Mouse (Mus musculus): Measurements from ENCODE around the gene Klhdc4. TPM values are rescaled to one million over a fixed set of nuclear protein-coding genes. Genes with fewer than 3 reads are reported as not detected.

Gene Klhdc4
- polyA plus RNA-seq, 2 experiments from 2014 or later: 28.0 to 40.9 TPM

Other genes starting within 250 kb of the Klhdc4 start
- gene Map1lc3b, start 239.2 kb downstream of the Klhdc4 start, polyA plus RNA-seq (2017; shearing (Covaris generic)): 100 to 1,000 TPM; 505 to 519 TPM
- under 1 TPM; 0.17 to 0.46 TPM for gene Zcchc14, start 176.7 kb downstream of the Klhdc4 start, polyA plus RNA-seq (2017; shearing (Covaris generic))
- under 1 TPM in 1 of 2 experiments, not detected in 1; 0.12 TPM for gene Jph3, start 99.9 kb downstream of the Klhdc4 start, polyA plus RNA-seq (2017; shearing (Covaris generic))
- gene Slc7a5, start 78.1 kb upstream of the Klhdc4 start, polyA plus RNA-seq (2017; shearing (Covaris generic)): 1 to 10 TPM; 1.8 to 3.3 TPM
- not detected for gene Car5a, start 115.3 kb upstream of the Klhdc4 start, polyA plus RNA-seq (2017; shearing (Covaris generic))
- 10 to 100 TPM; 34.5 to 47.5 TPM for gene Banp, start 120.2 kb upstream of the Klhdc4 start, polyA plus RNA-seq (2017; shearing (Covaris generic))